Mouse (Mus musculus): Measurements from ENCODE around the gene Tmem132a. TPM values are rescaled to one million over a fixed set of nuclear protein-coding genes. Genes with fewer than 3 reads are reported as not detected.

Tmem132a gene
- polyA plus RNA-seq (2016; fragmentation: Nextera tagmentation; extraction: Ambion mirVana), result 61.5 and 62.2 TPM in 2 replicates

- Histone ChIP-seq H3K4me2 (peak within 1 kb of the TSS; percentile 86), H3K27ac (ENCODE audit: poor library complexity, severe bottlenecking) (peak within 1 kb of the TSS; percentile 60), H3K27me3 (replicated peaks) (no peaks in the 10 kb centered on the region), H3K4me1 (replicated peaks) (peaks cover 23% of the 10 kb centered on the region), H3K4me3 (peak within 1 kb of the TSS; percentile 85), H3K9me3 (replicated peaks) (no peaks in the 10 kb centered on the region), H3K9ac (peak within 1 kb of the TSS; percentile 86), H3K36me3 (peaks cover 60% of the 10 kb centered on the region)
- no peak for ATAC-seq (ENCODE audit: insufficient number of reproducible peaks, low FRiP score)
- 7% methylated on average over 8 of the region's 8 CpGs for WGBS
These were observed at the start of gene Tmem132a for GRCm38 (mm10) chr19:10869886-10870527. Gene Tmem132a (minus strand): TSS chr19:10869940.

DNA sequence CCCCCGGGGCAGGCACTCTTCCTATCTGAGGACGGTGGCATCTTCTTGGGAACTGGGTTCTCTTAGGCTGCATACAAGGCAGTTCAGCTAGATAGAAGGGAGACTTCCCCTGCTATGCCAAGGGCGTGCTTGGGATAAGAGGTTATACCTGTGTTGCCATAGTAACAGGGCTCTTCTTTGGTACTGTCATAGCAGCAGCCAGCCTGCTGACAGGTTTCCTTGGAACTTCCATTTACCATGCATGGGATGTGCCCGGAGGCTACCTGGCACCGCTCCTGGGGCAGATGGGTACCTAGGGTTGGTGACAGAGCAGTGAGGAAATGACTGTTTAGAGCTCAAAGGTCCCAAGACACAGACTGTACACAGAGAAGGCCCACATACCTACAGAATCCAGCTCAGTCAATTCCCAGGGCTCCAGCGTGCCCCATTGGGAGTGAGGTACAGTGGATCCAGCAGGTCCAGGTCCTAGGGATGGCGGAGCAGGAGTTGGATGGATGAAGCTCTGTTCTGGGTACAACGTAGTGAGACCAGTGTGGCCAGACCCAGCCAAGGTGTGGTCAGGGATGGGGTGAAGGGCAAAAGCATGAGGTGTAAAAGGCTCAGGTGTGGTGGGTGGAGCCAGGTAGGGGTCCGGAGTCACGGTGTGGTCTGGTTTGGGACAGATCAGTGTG lies 48.7 kb upstream of the Tmem132a start:
- 80% methylated on average over 10 of the region's 10 CpGs for WGBS
- no peak for ATAC-seq (ENCODE audit: insufficient number of reproducible peaks, low FRiP score)
- H3K9ac ChIP-seq, result no peak overlapping the region

DNA sequence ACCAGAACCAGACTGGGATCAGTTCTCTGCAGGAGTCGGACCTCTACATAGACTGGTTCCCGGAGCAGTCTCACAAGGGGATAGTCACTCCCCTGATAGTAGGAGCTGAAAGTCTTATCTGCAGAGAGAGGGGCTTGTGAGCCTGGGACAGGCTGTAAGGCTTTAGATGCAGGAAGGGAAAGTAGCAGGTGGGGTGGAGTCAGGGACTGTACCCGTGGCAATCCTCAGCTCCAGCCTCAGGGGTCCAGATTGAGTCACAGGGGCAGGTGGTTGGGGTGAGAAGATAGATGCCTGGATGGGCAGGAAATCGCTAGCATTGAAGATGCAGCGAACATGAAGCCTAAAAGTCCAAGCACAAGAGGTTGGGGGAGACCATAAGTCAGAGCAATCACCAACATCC lies 46.8 kb upstream of the Tmem132a start:
- 40% methylated on average over 5 of the region's 5 CpGs for WGBS
- H3K27me3 ChIP-seq (replicated peaks), result no peaks in the 10 kb centered on the region
- H3K4me2 ChIP-seq, result no peak overlapping the region
- H3K4me3 ChIP-seq, result no peak overlapping the region
- no peaks in the 10 kb centered on the region for H3K9me3 ChIP-seq (replicated peaks)
- H3K36me3 ChIP-seq, result no peaks in the 10 kb centered on the region
- H3K27ac ChIP-seq (ENCODE audit: poor library complexity, severe bottlenecking), result no peak overlapping the region
- H3K4me1 ChIP-seq (replicated peaks), result peaks cover 32% of the 10 kb centered on the region
- H3K9ac ChIP-seq, result no peak overlapping the region
- ATAC-seq (ENCODE audit: insufficient number of reproducible peaks, low FRiP score), result no peak

More for the DNA sequence above, 48.7 kb upstream of the Tmem132a start:
- Histone ChIP-seq H3K9me3 (replicated peaks) (no peaks in the 10 kb centered on the region), H3K4me1 (replicated peaks) (peaks cover 29% of the 10 kb centered on the region), H3K27ac (ENCODE audit: poor library complexity, severe bottlenecking) (no peak overlapping the region), H3K36me3 (no peaks in the 10 kb centered on the region), H3K4me2 (no peak overlapping the region), H3K27me3 (replicated peaks) (no peaks in the 10 kb centered on the region), H3K4me3 (no peak overlapping the region)

- H3K27me3 ChIP-seq (replicated peaks), result no peaks in the 10 kb centered on the region
- H3K9me3 ChIP-seq (replicated peaks), result no peaks in the 10 kb centered on the region
- H3K4me2 ChIP-seq, result 0 out of 2 replicates have a peak overlapping the region, but pooled peaks have one; percentile 10
- no peak overlapping the region for H3K9ac ChIP-seq
- 68% methylated on average over 2 of the region's 2 CpGs for whole genome bisulfite sequencing
- H3K27ac ChIP-seq (ENCODE audit: poor library complexity, severe bottlenecking), result peak overlapping the region; percentile 72
- H3K4me3 ChIP-seq, result no peak overlapping the region
- ATAC-seq (ENCODE audit: insufficient number of reproducible peaks, low FRiP score), result no peak
- peaks cover 32% of the 10 kb centered on the region for H3K4me1 ChIP-seq (replicated peaks)
- no peaks in the 10 kb centered on the region for H3K36me3 ChIP-seq
These were observed 45.1 kb upstream of the Tmem132a start for GRCm38 (mm10) chr19:10914870-10915269.

- no peak overlapping the region for H3K9ac ChIP-seq
- H3K27ac ChIP-seq (ENCODE audit: poor library complexity, severe bottlenecking), result peak overlapping the region; percentile 72
- H3K4me3 ChIP-seq, result no peak overlapping the region
- H3K27me3 ChIP-seq (replicated peaks), result no peaks in the 10 kb centered on the region
- WGBS, result 33% methylated on average over 7 of the region's 7 CpGs
- H3K36me3 ChIP-seq, result no peaks in the 10 kb centered on the region
- 0 out of 2 replicates have a peak overlapping the region, but pooled peaks have one; percentile 10 for H3K4me2 ChIP-seq
- H3K4me1 ChIP-seq (replicated peaks), result peaks cover 37% of the 10 kb centered on the region
- H3K9me3 ChIP-seq (replicated peaks), result no peaks in the 10 kb centered on the region
- ATAC-seq (ENCODE audit: insufficient number of reproducible peaks, low FRiP score), result 0 out of 2 replicates have a peak, but pooled peaks have one; percentile 34
These were observed 44.6 kb upstream of the Tmem132a start for GRCm38 (mm10) chr19:10914291-10914690.

- Histone ChIP-seq H3K36me3 (peaks cover 32% of the 10 kb centered on the region), H3K4me3 (no peak overlapping the region), H3K27ac (ENCODE audit: poor library complexity, severe bottlenecking) (peak overlapping the region; percentile 78), H3K9ac (peak overlapping the region; percentile 27; the same call in 1 of the 2 replicates), H3K27me3 (replicated peaks) (no peaks in the 10 kb centered on the region), H3K4me2 (no peak overlapping the region), H3K4me1 (replicated peaks) (peaks cover 60% of the 10 kb centered on the region), H3K9me3 (replicated peaks) (no peaks in the 10 kb centered on the region)
- WGBS, result 34% methylated on average over 6 of the region's 6 CpGs
- ATAC-seq (ENCODE audit: insufficient number of reproducible peaks, low FRiP score), result no peak
These were observed 39.5 kb upstream of the Tmem132a start for GRCm38 (mm10) chr19:10909087-10909721.

DNA sequence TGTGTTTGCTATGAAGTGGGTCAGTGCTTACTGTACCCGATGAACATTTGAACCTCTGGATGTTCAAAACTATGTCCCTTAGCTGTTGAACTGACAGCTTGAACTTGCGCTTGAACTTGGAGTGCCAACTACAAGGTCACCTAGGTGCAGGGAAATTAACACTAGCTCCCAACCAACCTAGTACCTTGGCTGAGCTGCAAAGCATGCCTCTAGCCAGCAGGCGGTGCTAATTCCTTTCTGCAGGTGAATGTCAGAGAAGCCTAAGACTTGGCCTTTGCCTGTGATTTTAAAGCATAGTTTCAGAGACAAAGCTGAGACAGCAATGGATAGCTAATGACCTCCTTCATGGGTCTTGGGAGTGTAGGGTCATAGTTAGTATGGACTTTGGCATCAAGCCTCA lies 38.2 kb upstream of the Tmem132a start:
- Histone ChIP-seq H3K9me3 (replicated peaks) (no peaks in the 10 kb centered on the region), H3K4me2 (no peak overlapping the region), H3K27me3 (replicated peaks) (no peaks in the 10 kb centered on the region), H3K36me3 (peaks cover 44% of the 10 kb centered on the region), H3K27ac (ENCODE audit: poor library complexity, severe bottlenecking) (0 out of 2 replicates have a peak overlapping the region, but pooled peaks have one; percentile 78), H3K9ac (no peak overlapping the region), H3K4me3 (no peak overlapping the region), H3K4me1 (replicated peaks) (peaks cover 59% of the 10 kb centered on the region)
- no peak for ATAC-seq (ENCODE audit: insufficient number of reproducible peaks, low FRiP score)
- WGBS, result 45% methylated on average over 3 of the region's 3 CpGs

GRCm38 (mm10) chr19:10905728-10906000 lies 35.9 kb upstream of the Tmem132a start:
- Histone ChIP-seq H3K4me2 (peak overlapping the region; percentile 31), H3K27me3 (replicated peaks) (no peaks in the 10 kb centered on the region), H3K4me1 (replicated peaks) (peaks cover 56% of the 10 kb centered on the region), H3K36me3 (peaks cover 66% of the 10 kb centered on the region), H3K4me3 (no peak overlapping the region), H3K27ac (ENCODE audit: poor library complexity, severe bottlenecking) (peak overlapping the region; percentile 93), H3K9me3 (replicated peaks) (no peaks in the 10 kb centered on the region), H3K9ac (peak overlapping the region; percentile 55; the same call in 1 of the 2 replicates)
- WGBS, result 32% methylated on average over 5 of the region's 5 CpGs
- ATAC-seq (ENCODE audit: insufficient number of reproducible peaks, low FRiP score), result no peak

DNA sequence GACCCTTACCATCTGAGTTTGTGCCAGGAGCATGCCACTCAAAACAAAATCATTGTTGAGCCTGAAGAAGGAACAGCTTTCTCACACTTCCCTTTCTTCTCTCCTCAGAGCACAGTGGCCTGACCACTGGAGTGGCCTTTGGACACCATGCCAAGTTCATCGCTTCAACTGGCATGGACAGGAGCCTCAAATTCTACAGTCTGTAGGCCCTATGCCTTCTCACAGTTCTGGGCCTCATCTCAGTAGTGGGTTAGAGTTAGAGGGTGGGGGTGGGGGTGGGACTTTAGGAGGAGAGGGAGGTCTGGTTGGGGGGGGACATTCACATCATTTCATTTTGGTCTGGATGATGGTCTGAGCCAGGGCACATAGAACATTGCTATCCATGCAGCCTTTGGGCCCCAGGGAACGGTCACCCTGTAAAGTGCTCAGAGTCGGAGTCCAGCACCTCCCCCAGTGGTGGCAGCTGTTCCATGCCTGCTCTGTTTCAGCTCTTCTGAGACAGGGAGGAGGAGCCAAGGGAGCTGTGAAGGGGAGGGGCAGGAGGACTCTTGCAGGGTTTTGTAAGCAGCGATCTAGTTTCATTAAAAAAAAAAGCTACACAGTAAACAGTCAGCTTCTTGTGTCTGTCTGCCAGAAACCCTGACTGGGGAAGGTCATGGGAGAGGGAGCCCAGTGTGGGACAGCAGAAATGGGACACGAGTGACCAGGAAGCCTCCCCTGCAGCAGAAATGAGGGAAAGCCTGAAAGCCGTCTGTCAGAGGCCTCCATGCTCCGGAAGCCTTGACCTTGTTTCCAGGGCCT lies 35.4 kb upstream of the Tmem132a start:
- H3K9me3 ChIP-seq (replicated peaks), result no peaks in the 10 kb centered on the region
- ATAC-seq (ENCODE audit: insufficient number of reproducible peaks, low FRiP score), result peak; percentile 77
- peak overlapping the region; percentile 93 for H3K27ac ChIP-seq (ENCODE audit: poor library complexity, severe bottlenecking)
- H3K4me2 ChIP-seq, result peak overlapping the region; percentile 31
- peaks cover 71% of the 10 kb centered on the region for H3K36me3 ChIP-seq
- no peaks in the 10 kb centered on the region for H3K27me3 ChIP-seq (replicated peaks)
- H3K4me3 ChIP-seq, result no peak overlapping the region
- H3K4me1 ChIP-seq (replicated peaks), result peaks cover 61% of the 10 kb centered on the region
- H3K9ac ChIP-seq, result peak overlapping the region; percentile 55; the same call in 1 of the 2 replicates
- 32% methylated on average over 7 of the region's 7 CpGs for WGBS

DNA sequence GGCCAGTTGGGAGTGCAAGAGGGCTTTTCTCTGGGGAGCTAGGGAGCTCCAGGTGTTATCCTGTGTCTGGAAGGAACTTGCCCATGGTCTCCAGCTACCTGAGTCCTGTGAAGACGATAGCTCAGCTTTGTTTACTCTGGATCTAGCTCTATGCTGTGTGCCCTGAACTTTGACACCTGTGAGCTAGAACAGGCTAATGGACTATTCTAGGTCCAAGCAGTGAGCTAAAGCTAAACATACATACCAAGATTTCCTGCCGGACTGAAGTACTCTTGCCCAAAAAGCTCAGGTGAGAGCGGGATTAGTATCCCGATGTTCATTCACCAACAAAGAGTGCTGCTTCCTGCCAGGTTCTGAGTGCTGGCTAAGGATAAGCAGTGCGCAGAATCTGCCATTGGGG lies 34.8 kb upstream of the Tmem132a start:
- H3K4me3 ChIP-seq, result no peak overlapping the region
- WGBS, result 82% methylated on average over 5 of the region's 5 CpGs
- H3K27ac ChIP-seq (ENCODE audit: poor library complexity, severe bottlenecking), result peak overlapping the region; percentile 93
- H3K4me1 ChIP-seq (replicated peaks), result peaks cover 58% of the 10 kb centered on the region
- no peaks in the 10 kb centered on the region for H3K27me3 ChIP-seq (replicated peaks)
- no peak for ATAC-seq (ENCODE audit: insufficient number of reproducible peaks, low FRiP score)
- H3K9ac ChIP-seq, result peak overlapping the region; percentile 23; the same call in 1 of the 2 replicates
- no peak overlapping the region for H3K4me2 ChIP-seq
- peaks cover 77% of the 10 kb centered on the region for H3K36me3 ChIP-seq
- H3K9me3 ChIP-seq (replicated peaks), result no peaks in the 10 kb centered on the region

Data from heart, embryonic 12.5 days (tissue).